Mouse (Mus musculus): Measurements from ENCODE around the gene Slc35d1.

The Slc35d1 gene

DNA sequence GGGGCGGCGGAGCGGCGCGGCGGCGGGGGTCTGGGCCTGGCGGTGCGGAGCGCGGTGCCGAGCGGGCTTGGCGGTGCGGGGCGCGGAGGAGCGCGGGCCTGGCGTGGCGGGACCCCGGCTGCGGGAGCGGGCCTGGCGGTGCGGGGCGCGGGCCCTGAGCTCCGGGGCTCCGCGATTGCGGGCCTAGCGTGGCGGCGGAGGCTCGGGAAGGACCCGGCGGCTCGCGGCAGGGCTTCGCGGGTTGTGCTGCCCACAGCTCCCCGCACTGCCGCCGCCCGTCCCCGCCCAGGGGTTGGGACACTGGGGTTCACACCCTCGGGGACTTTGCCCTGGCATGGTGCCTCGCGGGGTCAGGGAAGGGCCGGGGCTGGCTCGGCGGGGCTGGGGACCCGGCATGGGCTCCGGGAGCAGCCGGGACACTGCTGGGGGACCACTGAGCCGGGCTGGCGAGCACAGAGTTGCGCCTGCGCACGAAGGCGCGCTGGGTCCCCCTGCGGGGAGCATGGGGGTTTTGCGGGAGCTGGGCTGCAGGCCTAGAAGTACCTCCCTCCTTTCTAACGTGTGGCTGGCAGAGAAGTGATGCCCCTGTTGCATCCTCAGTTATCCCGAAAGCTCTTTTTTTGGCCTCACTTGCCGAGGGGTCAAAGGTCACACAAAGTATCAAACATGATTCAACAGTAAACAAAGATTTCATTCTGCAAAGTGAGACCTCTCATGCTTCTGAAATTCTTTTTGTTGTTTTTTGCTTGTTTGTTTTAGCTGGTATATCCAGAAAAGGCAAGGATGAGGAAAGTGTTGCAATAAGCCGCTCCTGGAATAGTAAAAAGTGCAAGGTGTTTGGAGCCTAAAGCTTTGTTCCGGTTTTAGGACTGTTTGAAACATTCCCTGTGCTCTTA is at the start of gene Slc35d1:
Gene Slc35d1, minus strand, starts transcription at position 240 of the 896 bp plus-strand sequence.
- DNase-seq (ENCODE audit: low spot score): peak; percentile 84

DNA sequence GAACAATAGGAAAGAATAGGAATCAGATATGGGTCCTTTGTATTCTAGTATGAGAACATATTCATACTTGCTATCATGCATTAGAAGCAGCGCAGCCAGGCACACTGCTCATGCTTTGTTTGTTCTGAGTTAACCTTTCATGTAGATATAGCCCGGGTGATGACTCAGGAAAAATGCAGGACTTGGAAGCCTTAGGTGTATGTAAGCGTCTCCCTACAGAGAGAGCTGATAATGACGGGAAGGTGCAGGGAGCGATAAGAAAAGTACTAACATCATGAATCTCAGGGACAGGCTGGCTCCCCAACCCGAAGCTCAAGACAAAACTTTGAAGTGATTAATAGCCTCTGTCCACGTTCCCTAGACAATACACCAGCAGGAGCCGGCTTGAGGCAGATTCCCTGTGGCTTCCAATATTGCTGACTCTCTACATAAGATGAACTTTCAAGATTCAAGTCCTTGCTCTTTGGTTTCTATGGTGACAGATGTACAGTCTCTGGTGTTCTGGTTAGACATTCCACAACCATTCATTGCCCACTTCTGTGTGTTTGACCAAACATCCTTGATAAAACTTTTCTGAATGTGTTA is 48.9 kb upstream of the Slc35d1 start:
- peak; percentile 54 for DNase-seq (ENCODE audit: low spot score)

DNA sequence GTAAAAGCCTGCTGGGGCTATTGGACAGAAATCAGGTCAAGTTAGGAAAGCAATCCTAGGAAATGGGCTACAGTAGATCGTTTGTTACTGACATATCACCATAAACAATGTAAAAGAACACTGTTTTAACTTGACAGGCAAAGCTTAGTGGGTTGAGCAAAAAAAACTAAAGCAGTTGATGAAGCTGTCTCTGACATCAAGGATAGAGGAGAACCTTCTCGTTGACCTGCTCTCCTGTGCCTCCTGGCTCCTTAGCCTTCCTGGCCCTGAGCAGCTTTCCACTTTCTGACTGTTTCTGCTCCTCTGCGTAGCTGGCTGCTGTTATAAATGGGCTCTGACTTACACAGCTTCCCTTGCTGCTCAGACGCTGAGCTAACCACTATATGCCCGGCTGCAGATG is 48.4 kb upstream of the Slc35d1 start:
- DNase-seq (ENCODE audit: low spot score): no peak

DNA sequence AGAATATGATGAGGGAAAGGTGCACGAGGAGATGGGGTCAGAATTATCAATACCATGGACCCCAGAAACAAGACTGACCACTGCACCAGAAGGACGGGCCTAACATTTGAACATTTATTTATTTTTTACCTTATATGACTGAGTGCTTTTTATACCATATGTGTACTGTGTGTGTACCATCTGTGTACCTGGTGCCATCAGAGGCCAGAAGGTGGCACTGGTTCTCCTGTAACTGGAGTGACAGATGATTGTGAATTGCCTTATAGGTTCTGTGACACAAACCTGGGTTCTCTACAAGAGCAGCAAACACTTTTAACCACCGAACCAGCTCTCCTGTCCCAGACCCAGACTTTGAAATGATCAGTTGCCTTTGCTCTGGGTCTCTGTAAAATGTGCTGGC is 43.9 kb upstream of the Slc35d1 start:
- no peak for DNase-seq (ENCODE audit: low spot score)

DNA sequence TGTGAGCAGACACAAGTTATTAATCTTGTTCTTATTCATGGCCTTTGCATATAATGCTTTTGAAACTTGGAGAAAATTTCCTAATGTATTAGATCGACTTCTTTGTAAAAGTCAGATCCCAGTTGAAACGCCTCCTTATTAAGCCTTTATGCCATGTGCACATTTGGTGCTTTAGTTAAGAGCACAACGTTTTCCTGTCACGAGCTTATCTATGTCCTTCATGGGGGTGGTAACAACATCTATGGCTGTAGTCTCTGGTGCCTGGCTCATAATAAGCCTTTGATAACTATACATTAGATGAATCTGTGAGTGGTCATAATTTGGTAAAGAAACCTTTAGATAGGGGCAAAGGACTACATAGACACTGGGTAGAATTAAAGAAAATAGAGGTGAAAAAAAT is 38.9 kb upstream of the Slc35d1 start:
- DNase-seq (ENCODE audit: low spot score): no peak

DNA sequence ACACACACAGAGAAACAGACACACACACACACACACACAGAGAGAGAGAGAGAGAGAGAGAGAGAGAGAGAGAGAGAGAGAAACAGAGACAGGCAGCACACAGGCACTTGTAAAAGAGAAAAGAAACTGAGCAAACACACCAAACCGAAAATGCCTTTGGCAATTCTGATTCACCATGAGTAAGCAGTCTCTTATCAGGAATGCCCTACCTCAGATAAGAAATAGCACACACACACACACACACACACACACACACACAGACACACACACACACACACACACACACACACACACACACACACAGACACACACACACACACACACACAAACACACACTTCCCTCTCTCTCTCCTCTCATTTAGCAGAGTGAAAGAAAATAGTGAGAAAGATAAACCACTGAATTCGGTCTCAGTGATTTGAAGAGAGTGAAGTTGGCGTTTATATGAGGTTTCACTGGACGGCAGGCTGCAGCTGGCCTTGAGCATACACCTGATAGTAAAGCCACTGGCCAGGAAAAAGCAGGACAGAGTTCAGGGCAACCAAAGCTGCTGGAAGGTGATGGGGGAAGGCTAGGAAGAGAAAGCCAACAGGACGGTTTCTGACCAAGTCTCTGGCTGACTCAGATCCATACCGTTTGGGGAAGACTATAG is 34.6 kb upstream of the Slc35d1 start:
- peak; percentile 33 for DNase-seq (ENCODE audit: low spot score)

DNA sequence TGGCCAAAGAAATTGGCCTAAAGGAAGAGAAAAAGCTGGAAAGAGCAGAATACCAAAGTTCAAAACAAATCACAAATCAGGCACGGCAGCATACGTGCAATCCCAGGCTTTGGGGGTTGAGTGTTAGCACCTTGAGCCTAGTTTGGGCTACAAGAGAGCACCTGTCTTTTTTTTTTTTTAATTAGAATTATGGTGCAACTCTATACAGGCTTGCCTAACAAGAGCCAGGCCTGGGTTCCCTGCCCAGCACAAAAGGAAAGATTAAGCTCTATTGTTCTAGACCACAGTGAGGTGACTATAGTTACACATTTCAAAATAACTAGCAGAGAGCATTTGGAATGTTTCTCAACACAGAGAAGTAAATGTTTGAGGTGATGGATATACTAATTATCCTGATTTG is 32.8 kb upstream of the Slc35d1 start:
- DNase-seq (ENCODE audit: low spot score): no peak

DNA sequence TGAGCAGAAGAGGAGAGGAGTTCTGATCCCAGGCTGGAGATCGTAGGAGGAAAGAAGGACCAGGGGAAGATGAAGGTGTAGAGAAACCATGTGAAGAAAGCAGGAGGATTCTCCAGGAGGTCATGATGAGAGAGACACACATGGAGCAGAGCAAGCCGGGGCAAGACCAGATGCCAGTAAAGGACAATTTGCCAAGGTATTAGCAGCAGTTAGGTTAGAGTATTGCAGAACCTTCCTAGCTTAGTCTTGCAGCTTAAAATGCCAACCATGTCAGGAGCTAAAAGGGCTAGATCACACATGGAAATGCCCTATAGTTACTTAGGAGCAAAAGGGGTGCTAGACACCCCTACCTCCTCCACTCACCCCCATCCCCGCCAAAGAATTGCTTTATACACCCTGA is 32.3 kb upstream of the Slc35d1 start:
- DNase-seq (ENCODE audit: low spot score): no peak

DNA sequence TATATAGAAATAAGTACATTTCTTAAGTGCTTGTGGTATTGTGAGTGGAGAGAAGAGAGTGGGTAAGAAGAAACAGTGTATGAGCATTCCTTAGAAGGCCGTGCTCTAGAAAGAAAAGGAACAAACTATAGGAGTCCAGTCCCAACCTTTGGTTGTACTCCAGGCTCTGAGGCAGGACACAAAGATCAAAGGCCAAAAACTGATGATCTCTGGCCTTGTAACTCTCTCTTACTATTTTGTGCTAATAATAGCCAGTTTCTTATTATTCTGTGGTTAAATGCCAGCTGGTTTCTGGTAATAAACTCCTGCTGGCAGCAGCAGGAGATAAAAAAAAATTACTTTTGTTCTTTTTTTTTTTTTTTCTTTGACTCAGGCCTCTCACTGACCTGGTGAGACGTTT is 17.2 kb upstream of the Slc35d1 start:
- no peak for DNase-seq (ENCODE audit: low spot score)

DNA sequence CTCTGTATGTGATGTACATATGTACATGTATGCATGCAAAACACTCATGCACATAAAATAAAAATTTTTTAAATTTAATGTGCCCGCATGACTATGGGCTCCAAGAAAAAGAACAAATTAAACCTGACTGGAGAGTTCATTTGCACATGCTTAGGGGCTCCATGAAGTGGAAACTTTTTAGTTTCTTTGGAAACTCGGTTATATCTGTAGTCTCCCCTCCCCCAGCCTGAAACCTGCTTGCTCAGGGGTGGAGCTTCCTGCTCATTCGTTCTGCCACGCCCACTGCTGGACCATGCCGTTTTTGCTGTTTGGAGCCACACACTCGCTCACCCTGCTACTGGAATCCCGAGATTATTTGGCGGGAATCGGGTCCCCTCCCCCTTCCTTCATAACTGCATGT is 7.9 kb upstream of the Slc35d1 start:
- no peak for DNase-seq (ENCODE audit: low spot score)

DNA sequence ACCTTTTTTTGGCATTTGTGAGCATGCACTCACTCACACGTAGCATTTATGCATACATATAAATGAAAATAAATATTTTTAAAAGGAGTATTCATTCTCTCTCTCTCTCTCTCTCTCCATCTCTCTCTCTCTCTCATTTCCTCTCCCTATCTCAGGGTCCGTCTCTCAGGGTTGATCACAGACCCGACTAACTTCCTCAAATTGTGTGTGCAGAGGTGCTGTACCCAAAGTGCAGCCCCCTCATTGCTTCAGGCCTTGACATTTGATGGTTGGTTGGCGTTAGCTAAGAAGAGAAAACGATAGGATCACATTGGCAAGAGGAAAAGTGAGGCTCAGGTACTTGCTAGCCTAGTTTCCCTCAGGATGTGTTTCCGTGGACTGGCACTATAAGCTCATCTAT is 6.8 kb upstream of the Slc35d1 start:
- no peak for DNase-seq (ENCODE audit: low spot score)

DNA sequence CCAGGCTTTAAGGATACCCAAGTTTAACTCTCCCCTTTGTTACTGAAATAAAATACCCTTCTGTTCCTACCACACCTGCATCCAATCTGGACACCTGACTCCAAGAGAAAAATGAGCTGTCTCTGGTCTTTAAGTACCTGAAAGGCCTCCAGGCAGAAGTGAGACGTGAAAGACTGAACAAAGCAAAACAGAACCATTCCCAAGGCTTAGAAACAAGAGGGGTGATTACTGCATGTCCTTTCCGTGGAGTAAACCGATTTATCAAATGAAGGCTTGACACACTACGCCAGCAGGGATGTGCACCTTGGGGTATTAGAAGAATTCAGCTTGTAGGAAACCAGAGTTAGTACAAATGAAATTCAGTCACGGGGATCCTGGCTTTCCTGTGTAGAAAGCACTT is 4.0 kb upstream of the Slc35d1 start:
- DNase-seq (ENCODE audit: low spot score): no peak

DNA sequence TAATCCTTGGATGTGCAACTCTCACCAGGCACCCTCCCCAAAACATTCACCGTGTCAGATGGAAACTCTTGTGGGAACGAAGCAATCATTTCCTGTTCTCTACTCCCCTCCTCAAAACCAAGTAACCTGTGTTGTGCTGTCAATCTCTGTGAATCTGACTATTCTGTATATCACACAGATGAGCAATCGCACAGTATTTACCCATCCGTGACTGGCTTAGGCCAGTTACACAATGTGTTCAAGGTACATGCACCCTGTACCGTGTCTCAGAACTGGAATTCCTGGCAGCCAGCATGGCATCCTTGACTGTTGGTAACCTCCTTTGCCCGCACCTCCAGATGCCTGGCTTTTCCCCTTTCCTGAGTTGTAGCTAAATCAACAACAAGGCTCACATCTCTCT is 1.1 kb upstream of the Slc35d1 start:
- no peak for DNase-seq (ENCODE audit: low spot score)

DNA sequence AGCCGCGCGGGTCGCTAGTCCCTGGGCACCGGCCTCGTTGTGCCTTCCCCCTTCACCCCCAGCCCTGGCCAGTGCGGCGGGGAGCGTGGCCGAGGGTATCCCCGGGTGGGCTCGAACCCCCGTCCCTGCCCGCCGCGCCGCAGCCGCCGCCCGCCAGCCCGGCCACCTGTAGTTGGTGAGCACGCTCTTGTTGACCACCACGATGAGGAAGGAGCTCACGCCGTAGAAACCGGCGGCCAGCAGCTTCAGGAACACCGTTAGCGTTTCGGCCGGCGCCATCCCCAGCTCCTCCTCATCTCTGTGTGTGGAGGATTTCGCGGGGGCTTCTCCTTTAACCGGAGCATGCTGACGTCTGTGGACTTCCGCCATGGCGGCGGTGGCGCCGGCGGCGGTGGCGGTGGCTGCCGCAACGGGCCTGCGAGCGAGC is 453 bp downstream of the Slc35d1 start:
- DNase-seq (ENCODE audit: low spot score): peak; percentile 75

DNA sequence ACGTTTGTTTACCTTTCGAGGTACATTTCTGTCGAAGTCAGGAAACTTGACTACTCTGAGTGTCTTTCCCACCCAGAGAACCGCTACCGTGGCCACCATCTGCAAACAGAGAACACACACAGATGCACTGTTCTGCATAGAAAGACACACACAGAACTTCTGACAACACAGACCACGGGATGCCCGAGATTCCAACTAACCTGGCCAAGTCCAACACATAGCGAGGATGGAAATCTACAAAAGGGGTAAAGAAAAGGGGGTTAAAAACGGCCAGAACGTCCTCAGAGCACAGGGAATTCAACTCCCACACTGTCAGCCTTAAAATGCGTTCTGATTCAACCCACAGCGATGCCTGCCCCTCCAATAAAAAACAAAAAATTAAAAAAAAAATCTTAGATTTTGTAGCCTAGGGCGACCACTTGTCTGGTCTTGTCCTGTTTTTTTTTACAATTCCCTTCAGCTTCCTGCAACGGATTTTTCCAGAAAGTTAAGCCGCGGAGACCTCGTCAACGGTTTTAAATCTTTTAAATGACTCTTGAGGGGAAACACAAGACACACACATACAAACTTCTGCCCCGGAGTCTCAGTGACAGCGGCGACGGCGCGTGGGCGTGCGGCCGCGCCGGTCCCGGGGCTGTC is 986 bp downstream of the Slc35d1 start:
- DNase-seq (ENCODE audit: low spot score): peak; percentile 23

DNA sequence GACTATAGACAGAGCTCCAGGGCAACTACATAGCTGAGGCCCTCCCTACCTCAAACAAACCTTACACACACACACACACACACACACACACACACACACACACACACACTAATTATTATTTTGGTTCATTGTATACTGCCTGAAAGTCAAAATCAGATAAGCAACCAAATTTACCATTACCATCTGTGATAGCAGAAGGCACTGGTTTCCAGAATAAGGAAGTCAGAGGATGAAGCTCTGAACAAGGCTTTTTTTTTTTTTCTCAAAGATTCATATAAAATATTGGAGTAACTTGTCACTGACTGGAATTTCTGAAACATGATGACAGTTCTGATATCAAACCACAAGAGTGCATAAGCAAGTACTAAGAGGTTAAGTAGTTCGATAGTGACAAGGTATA is 6.4 kb downstream of the Slc35d1 start:
- no peak for DNase-seq (ENCODE audit: low spot score)

DNA sequence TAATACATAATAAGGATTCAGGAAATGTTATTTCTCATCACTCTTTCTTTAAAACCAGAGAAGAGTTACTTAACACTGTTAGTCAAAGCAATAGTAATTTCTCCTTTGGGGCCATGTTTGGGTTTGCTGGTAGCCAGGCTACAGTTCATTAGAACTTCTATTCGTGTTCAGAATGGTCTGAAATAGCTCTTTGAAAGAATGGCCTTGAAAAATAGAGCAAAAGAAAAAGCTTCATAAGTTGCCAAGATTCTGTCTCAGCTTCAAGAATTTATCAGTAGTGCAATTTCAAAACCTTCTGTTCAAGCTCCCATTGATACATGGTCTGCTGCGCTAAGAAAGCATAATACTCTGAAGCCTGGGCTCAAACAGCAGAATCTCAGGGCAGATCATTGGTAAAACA is 11.3 kb downstream of the Slc35d1 start:
- DNase-seq (ENCODE audit: low spot score): no peak

DNA sequence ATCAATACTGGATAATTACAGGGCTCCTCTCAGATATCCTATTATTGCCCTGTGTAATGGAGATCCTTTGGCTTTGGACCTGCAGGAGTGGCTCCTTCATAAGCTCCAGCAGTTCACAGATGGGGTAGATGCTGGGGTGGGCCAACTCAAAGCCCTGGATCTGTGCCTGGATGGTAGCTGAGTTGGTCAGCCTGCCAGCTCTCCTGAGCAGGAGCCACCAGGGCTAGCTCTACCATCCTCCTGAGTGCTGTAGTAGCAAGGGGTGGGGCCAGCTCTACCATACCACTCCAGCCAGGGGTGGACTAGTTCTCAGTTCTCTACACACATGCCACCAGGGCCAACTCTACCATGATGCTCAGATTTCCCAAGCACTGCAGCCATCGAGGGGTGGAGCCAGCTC is 14.9 kb downstream of the Slc35d1 start:
- DNase-seq (ENCODE audit: low spot score): no peak

DNA sequence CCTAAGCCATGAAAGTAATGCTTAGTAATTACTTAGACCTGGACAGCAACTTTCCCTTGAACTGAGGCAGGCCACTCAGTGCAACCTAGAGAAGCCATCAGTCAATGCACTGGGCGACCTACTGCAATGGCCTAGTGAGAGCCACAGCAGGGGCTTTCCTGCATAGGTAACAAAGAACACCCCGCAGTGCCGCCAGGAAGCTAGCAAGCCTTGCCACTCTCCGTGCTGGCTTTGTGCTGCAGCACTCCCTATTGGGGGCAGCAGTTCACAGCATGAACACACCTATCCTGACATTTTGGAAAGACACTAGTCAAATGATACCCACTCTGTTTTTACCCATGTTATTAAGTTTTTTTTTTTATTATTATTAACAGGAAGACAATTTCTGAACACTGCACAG is 15.9 kb downstream of the Slc35d1 start:
- DNase-seq (ENCODE audit: low spot score): no peak

DNA sequence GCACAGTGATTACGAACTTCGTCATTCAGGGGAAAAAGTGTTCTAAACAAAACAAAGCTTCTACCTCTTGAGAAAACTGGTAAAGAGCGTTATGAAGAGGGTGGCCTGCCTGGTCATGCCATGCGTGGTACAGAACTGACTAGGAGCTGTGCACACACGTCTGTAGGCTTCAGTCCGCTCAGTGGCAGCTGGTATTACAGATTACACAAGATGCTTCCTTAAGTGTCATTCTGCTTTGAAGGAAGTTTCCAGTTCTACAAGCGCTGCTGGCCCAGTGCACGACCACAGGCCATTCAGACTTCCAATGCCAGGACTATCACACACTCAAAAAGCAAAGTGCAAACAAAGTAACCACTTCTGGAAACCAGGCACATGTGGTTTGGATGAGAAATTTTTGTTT is 17.6 kb downstream of the Slc35d1 start:
- DNase-seq (ENCODE audit: low spot score): no peak

DNA sequence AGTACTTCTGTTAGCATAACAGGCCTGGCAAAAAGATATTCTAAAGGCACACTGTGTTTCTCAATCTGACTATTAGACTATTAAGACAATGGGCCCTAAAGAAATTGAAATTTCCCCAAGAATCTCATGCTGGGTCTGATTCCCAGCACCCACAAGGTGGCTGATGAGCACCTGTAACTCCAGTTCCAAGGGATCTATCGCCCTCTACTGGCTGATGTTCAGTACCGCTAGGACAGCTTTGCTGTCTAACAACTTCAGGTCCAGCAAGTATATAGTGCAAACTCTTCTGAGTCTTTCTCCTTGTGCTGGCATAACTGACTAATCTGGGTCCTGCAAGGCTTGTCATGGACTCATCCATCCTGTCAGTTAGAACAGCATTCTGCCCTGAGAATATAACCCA is 22.5 kb downstream of the Slc35d1 start:
- no peak for DNase-seq (ENCODE audit: low spot score)

DNA sequence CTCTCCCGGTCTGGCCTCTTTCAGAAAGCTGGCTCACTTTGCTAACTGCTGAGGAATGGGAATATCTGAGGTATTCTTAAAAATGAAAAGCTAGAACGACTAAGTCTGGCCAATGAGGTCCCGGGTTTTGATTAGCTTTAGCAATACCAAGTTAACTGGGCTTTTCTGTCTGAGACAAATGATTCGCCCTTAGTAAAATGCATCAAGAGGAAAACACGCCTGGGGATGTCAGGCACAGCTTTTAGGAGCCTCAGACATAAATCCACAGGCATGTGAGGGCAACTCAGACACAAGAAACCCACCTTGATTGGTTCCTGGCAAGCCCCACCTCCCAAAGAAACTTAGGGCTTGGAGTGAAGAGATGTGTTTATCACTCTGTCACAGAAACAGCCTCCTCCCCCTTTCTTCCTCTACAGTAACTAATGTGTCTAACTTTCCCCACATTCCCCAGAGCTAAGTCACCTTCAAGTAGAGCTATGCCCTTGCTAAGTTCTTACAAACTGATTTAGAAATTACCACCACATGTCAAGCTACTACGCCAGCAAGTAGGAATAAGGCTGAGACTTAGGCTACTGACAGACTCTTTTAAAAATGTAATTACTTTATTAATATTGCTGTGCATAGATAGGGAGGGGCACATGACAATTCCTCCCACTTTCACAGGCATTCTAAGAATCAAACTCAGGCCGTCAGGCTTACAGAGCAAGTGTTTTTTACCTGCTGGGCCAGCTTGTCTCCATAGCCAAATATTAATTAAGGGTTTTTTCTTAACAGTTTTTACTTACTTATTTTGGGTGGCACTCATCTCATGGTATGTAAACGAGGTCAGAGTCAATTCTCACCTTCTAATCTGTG is 26.0 kb downstream of the Slc35d1 start:
- DNase-seq (ENCODE audit: low spot score): no peak
